Comparison of ENCODE assay signal across 8 mouse cellular contexts in the genomic region with DNA sequence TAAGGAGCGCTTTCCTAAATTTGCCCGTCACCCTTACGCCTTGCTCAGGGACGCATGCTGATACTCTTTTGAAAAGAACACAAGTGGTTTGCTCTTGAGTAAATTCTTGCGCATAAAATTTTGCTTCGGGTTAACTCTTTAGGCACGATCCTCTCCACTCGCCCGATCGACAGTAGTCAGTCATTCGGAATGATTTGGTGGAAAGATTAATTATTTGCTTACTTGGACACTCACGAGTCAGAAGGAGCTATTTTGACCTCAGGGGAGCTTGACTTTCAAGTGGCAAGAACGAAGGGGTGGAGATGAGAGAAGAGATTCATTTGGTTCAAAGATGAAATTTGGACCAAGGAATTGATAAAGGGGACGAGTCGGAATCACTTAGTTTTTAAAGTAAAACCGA. TPM values are rescaled to one million over a fixed set of nuclear protein-coding genes. Genes with fewer than 3 reads are reported as not detected.
DNase-seq lines count a peak whose midpoint lies in the region; ATAC-seq lines count a peak whose summit lies in the region.
"Had no signal": no experiment of that assay in that cellular context is flagged by ENCODE, and none has a peak within 500 bp of the region (broad histone marks: within the 10 kb centered on the region; RNA-seq: fewer than 3 reads in every experiment).

No protein-coding gene starts in this region.

- no peaks in the 10 kb centered on the region for H3K9me3 ChIP-seq in megakaryocyte, embryonic 14.5 days
- H3K9me3 ChIP-seq in embryonic facial prominence, embryonic 14.5 days (ENCODE audit: control insufficient read depth, low read length): no peaks in the 10 kb centered on the region
- no peaks in the 10 kb centered on the region for H3K9me3 ChIP-seq in kidney, embryonic 14.5 days (ENCODE audit: control insufficient read depth, low read length)
- no peaks in the 10 kb centered on the region for H3K9me3 ChIP-seq in neural tube, embryonic 11.5 days (ENCODE audit: control insufficient read depth, low read length)

- H3K4me3 ChIP-seq in megakaryocyte, embryonic 14.5 days (replicated peaks): peak overlapping the region; percentile 97
- peak overlapping the region; percentile 100 for H3K4me3 ChIP-seq in embryonic facial prominence, embryonic 14.5 days (ENCODE audit: low read depth, low read length)
- H3K4me3 ChIP-seq in kidney, embryonic 14.5 days (ENCODE audit: low read length): peak overlapping the region; percentile 100
- peak overlapping the region; percentile 71 for H3K4me3 ChIP-seq in neural tube, embryonic 11.5 days (ENCODE audit: low read depth, low read length)

- H3K27ac ChIP-seq in embryonic facial prominence, embryonic 14.5 days (replicated peaks; ENCODE audit: low read depth, low read length): peak overlapping the region; percentile 87; the same call in 1 of the 2 replicates
- H3K27ac ChIP-seq in kidney, embryonic 14.5 days (ENCODE audit: low read depth, low read length): no peak overlapping the region
- H3K27ac ChIP-seq in neural tube, embryonic 11.5 days (ENCODE audit: low read depth, low read length): no peak overlapping the region

- no peak for ATAC-seq in megakaryocyte, adult 5-6 weeks (ENCODE audit: poor library complexity, severe bottlenecking)
- 0 out of 2 replicates have a peak, but pooled peaks have one; percentile 1 for ATAC-seq in embryonic facial prominence, embryonic 14.5 days (ENCODE audit: low read depth)
- 0 out of 2 replicates have a peak, but pooled peaks have one; percentile 4 for ATAC-seq in kidney, embryonic 14.5 days (ENCODE audit: low FRiP score, low TSS enrichment)
- 0 out of 2 replicates have a peak, but pooled peaks have one; percentile 24 for ATAC-seq in neural tube, embryonic 11.5 days (ENCODE audit: insufficient read depth, low FRiP score, low TSS enrichment)

- DNase-seq in embryonic facial prominence, embryonic 14.5 days (ENCODE audit: low spot score): no peak
- no peak for DNase-seq in neural tube, embryonic 11.5 days (ENCODE audit: low spot score)
- DNase-seq in layer of hippocampus, adult 9-10 months (ENCODE audit: low spot score): no peak
- no peak for DNase-seq in gastrocnemius, adult 18-20 months (ENCODE audit: low spot score)

- H3K4me1 ChIP-seq in megakaryocyte, embryonic 14.5 days: peaks cover 42% of the 10 kb centered on the region
- H3K4me1 ChIP-seq in embryonic facial prominence, embryonic 14.5 days (ENCODE audit: control insufficient read depth, insufficient read depth, low read length): 0 out of 2 replicates have a peak, but pooled peaks cover 5% of the 10 kb centered on the region
- H3K4me1 ChIP-seq in kidney, embryonic 14.5 days (ENCODE audit: control insufficient read depth, insufficient read depth, low read length): peaks cover 15% of the 10 kb centered on the region
- H3K4me1 ChIP-seq in neural tube, embryonic 11.5 days (ENCODE audit: control insufficient read depth, insufficient read depth, low read length): no peaks in the 10 kb centered on the region; the same call in 1 of the 2 replicates

- H3K27me3 ChIP-seq in megakaryocyte, embryonic 14.5 days (replicated peaks): no peaks in the 10 kb centered on the region
- H3K27me3 ChIP-seq in embryonic facial prominence, embryonic 14.5 days (replicated peaks; ENCODE audit: control insufficient read depth, insufficient read depth, low read length): no peaks in the 10 kb centered on the region
- no peaks in the 10 kb centered on the region for H3K27me3 ChIP-seq in kidney, embryonic 14.5 days (ENCODE audit: control insufficient read depth, insufficient read depth, low read length)
- H3K27me3 ChIP-seq in neural tube, embryonic 11.5 days (ENCODE audit: control insufficient read depth, insufficient read depth, low read length): no peaks in the 10 kb centered on the region

- H3K4me2 ChIP-seq in embryonic facial prominence, embryonic 14.5 days (ENCODE audit: low read depth, low read length): peak overlapping the region; percentile 85
- H3K4me2 ChIP-seq in kidney, embryonic 14.5 days (replicated peaks; ENCODE audit: low read depth, low read length): peak overlapping the region; percentile 73
- H3K4me2 ChIP-seq in neural tube, embryonic 11.5 days (ENCODE audit: low read depth): peak overlapping the region; percentile 45

- WGBS in embryonic facial prominence, embryonic 14.5 days: 3% methylated on average over 16 of the region's 16 CpGs
- WGBS in kidney, embryonic 14.5 days: 5% methylated on average over 16 of the region's 16 CpGs
- 5% methylated on average over 16 of the region's 16 CpGs for WGBS in neural tube, embryonic 11.5 days

- H3K9ac ChIP-seq in embryonic facial prominence, embryonic 14.5 days (ENCODE audit: low read depth, low read length): peak overlapping the region; percentile 95
- H3K9ac ChIP-seq in kidney, embryonic 14.5 days (ENCODE audit: low read depth, low read length): peak overlapping the region; percentile 97
- peak overlapping the region; percentile 89; the same call in 1 of the 2 replicates for H3K9ac ChIP-seq in neural tube, embryonic 11.5 days (ENCODE audit: low read length)

- peaks cover 58% of the 10 kb centered on the region for H3K36me3 ChIP-seq in megakaryocyte, embryonic 14.5 days (replicated peaks; ENCODE audit: low read length)
- H3K36me3 ChIP-seq in embryonic facial prominence, embryonic 14.5 days (ENCODE audit: control insufficient read depth, insufficient read depth, low read length): peaks cover 52% of the 10 kb centered on the region
- peaks cover 55% of the 10 kb centered on the region for H3K36me3 ChIP-seq in kidney, embryonic 14.5 days (ENCODE audit: control insufficient read depth, insufficient read depth, low read length)
- H3K36me3 ChIP-seq in neural tube, embryonic 11.5 days (ENCODE audit: control insufficient read depth, insufficient read depth, low read length): peaks cover 14% of the 10 kb centered on the region

RNA-seq across cellular contexts. Expression of a gene that starts 0.4 kb away (rescaled TPM):
- polyA plus RNA-seq in megakaryocyte, embryonic 14.5 days (2012; ENCODE audit: insufficient read depth, low replicate concordance): 36.7 and 132 TPM in 2 replicates
- 17.7 and 19.5 TPM in 2 replicates for total RNA-seq in megakaryocyte, adult 5-6 weeks (2015)
- total RNA-seq in megakaryocyte, adult 5-6 weeks (2017): 25.6 and 32.2 TPM in 2 replicates
- polyA plus RNA-seq in embryonic facial prominence, embryonic 14.5 days (2014; fragmentation: Nextera tagmentation; extraction: Ambion mirVana): 36.7 and 39.4 TPM in 2 replicates
- polyA plus RNA-seq in kidney, embryonic 14.5 days (2014; fragmentation: Nextera tagmentation; extraction: Ambion mirVana): 63.7 and 75.6 TPM in 2 replicates
- 45.6 and 47.0 TPM in 2 replicates for polyA plus RNA-seq in neural tube, embryonic 11.5 days (2014; fragmentation: Nextera tagmentation; extraction: Ambion mirVana)
- total RNA-seq in gastrocnemius, adult 18-20 months (2021): 1 to 10 TPM; 4.1 to 5.5 TPM

RNA-seq across cellular contexts. Expression of a gene that starts 0.5 kb away (rescaled TPM):
- polyA plus RNA-seq in megakaryocyte, embryonic 14.5 days (2012; ENCODE audit: insufficient read depth, low replicate concordance): 2.9 TPM in 1 of 2 replicates, not detected in the other
- total RNA-seq in megakaryocyte, adult 5-6 weeks (2015): 74.3 and 85.7 TPM in 2 replicates
- total RNA-seq in megakaryocyte, adult 5-6 weeks (2017): 34.3 and 64.3 TPM in 2 replicates
- polyA plus RNA-seq in embryonic facial prominence, embryonic 14.5 days (2014; fragmentation: Nextera tagmentation; extraction: Ambion mirVana): 282 and 304 TPM in 2 replicates
- 269 and 468 TPM in 2 replicates for polyA plus RNA-seq in kidney, embryonic 14.5 days (2014; fragmentation: Nextera tagmentation; extraction: Ambion mirVana)
- 287 and 298 TPM in 2 replicates for polyA plus RNA-seq in neural tube, embryonic 11.5 days (2014; fragmentation: Nextera tagmentation; extraction: Ambion mirVana)
- total RNA-seq in gastrocnemius, adult 18-20 months (2021): 100 to 1,000 TPM; 159 to 162 TPM

RNA-seq across cellular contexts. Expression of a gene that starts 27.9 kb away (rescaled TPM):
- polyA plus RNA-seq in megakaryocyte, embryonic 14.5 days (2012; ENCODE audit: insufficient read depth, low replicate concordance): 2.3 and 27.5 TPM in 2 replicates
- total RNA-seq in megakaryocyte, adult 5-6 weeks (2015): 38.4 and 38.9 TPM in 2 replicates
- total RNA-seq in megakaryocyte, adult 5-6 weeks (2017): 124 and 141 TPM in 2 replicates
- polyA plus RNA-seq in embryonic facial prominence, embryonic 14.5 days (2014; fragmentation: Nextera tagmentation; extraction: Ambion mirVana): 102 and 118 TPM in 2 replicates
- polyA plus RNA-seq in kidney, embryonic 14.5 days (2014; fragmentation: Nextera tagmentation; extraction: Ambion mirVana): 142 and 161 TPM in 2 replicates
- 159 and 164 TPM in 2 replicates for polyA plus RNA-seq in neural tube, embryonic 11.5 days (2014; fragmentation: Nextera tagmentation; extraction: Ambion mirVana)
- total RNA-seq in gastrocnemius, adult 18-20 months (2021): 10 to 100 TPM; 48.5 to 49.7 TPM

RNA-seq across cellular contexts. Expression of a gene that starts 50.3 kb away (rescaled TPM):
- polyA plus RNA-seq in megakaryocyte, embryonic 14.5 days (2012; ENCODE audit: insufficient read depth, low replicate concordance): not detected in 2 replicates
- total RNA-seq in megakaryocyte, adult 5-6 weeks (2015): not detected in 2 replicates
- total RNA-seq in megakaryocyte, adult 5-6 weeks (2017): not detected in 2 replicates
- not detected in 2 replicates for polyA plus RNA-seq in embryonic facial prominence, embryonic 14.5 days (2014; fragmentation: Nextera tagmentation; extraction: Ambion mirVana)
- not detected in 2 replicates for polyA plus RNA-seq in kidney, embryonic 14.5 days (2014; fragmentation: Nextera tagmentation; extraction: Ambion mirVana)
- polyA plus RNA-seq in neural tube, embryonic 11.5 days (2014; fragmentation: Nextera tagmentation; extraction: Ambion mirVana): not detected in 2 replicates
- not detected for total RNA-seq in gastrocnemius, adult 18-20 months (2021)
- polyA plus RNA-seq: gonadal fat pad, adult 2 months had no signal

RNA-seq across cellular contexts. Expression of a gene that starts 56.1 kb away (rescaled TPM):
- 5.6 and 44.0 TPM in 2 replicates for polyA plus RNA-seq in megakaryocyte, embryonic 14.5 days (2012; ENCODE audit: insufficient read depth, low replicate concordance)
- total RNA-seq in megakaryocyte, adult 5-6 weeks (2015): 210 and 245 TPM in 2 replicates
- total RNA-seq in megakaryocyte, adult 5-6 weeks (2017): 168 and 181 TPM in 2 replicates
- 73.3 and 77.1 TPM in 2 replicates for polyA plus RNA-seq in embryonic facial prominence, embryonic 14.5 days (2014; fragmentation: Nextera tagmentation; extraction: Ambion mirVana)
- polyA plus RNA-seq in kidney, embryonic 14.5 days (2014; fragmentation: Nextera tagmentation; extraction: Ambion mirVana): 65.1 and 85.3 TPM in 2 replicates
- 55.5 and 70.0 TPM in 2 replicates for polyA plus RNA-seq in neural tube, embryonic 11.5 days (2014; fragmentation: Nextera tagmentation; extraction: Ambion mirVana)
- 1 to 10 TPM; 7.9 to 10.0 TPM for total RNA-seq in gastrocnemius, adult 18-20 months (2021)

Comparison
In these comparisons a context has a peak if more than half of its experiments do, and no peak if none do; other contexts are left out.
1. RNA of a gene that starts 0.5 kb away (polyA plus RNA-seq): 282 to 304 TPM in embryonic facial prominence, embryonic 14.5 days, 287 to 298 TPM in neural tube, embryonic 11.5 days and 269 to 468 TPM in kidney, embryonic 14.5 days; 2.9 TPM in megakaryocyte, embryonic 14.5 days; every median in the first group is over 10 times any median in the second.
2. Peak in every context shown above with its lines, with median percentiles within 50 percentile points of each other: H3K4me3 ChIP-seq, H3K4me2 ChIP-seq and H3K9ac ChIP-seq.